Mouse (Mus musculus) midbrain, embryonic 11.5 days (tissue): Measurements from ENCODE around the gene Slc31a1. TPM values are rescaled to one million over a fixed set of nuclear protein-coding genes. Genes with fewer than 3 reads are reported as not detected.
A peak's percentile ranks its signal among the peaks of the same experiment; 100 is the strongest.

Experiments used
- ATAC-seq: fragments of 200-750 bp; cut with Nextera tagmentation; 2 replicates; pipeline ENCODE4 v1.8.0; 2017; ENCODE audit warnings: moderate TSS enrichment, moderate library complexity; ENCODE audit not compliant: low FRiP score
- DNase-seq: peaks from one replicate; pipeline ENCODE4 v3.0.0; 2015; ENCODE audit warnings: low spot score; ENCODE audit errors: missing footprints
- H3K27ac ChIP-seq: fragments of 300-500 bp; sonication (generic); 2 replicates; pipeline ENCODE4 v1.5.1; 2014; ENCODE audit warnings: low read depth, low read length
- H3K27me3 ChIP-seq: fragments of 300-500 bp; sonication (generic); 2 replicates; pipeline ENCODE4 v1.6.1; 2014; ENCODE audit warnings: mild to moderate bottlenecking, low read length, moderate library complexity, mixed read lengths; ENCODE audit not compliant: control insufficient read depth, insufficient read depth
- H3K36me3 ChIP-seq: fragments of 300-500 bp; sonication (generic); 2 replicates; pipeline ENCODE4 v1.6.1; 2014; ENCODE audit warnings: mild to moderate bottlenecking, low read length, moderate library complexity, mixed read lengths; ENCODE audit not compliant: control insufficient read depth, insufficient read depth
- H3K4me1 ChIP-seq: fragments of 300-500 bp; sonication (generic); 2 replicates; pipeline ENCODE4 v1.6.1; 2014; ENCODE audit warnings: low read length; ENCODE audit not compliant: control insufficient read depth, insufficient read depth
- H3K4me2 ChIP-seq: fragments of 300-500 bp; sonication (generic); 2 replicates; pipeline ENCODE4 v1.6.1; 2014; ENCODE audit warnings: mild to moderate bottlenecking, moderate library complexity
- H3K4me3 ChIP-seq: fragments of 300-500 bp; sonication (generic); 2 replicates; pipeline ENCODE4 v1.5.1; 2014; ENCODE audit warnings: low read depth, low read length
- H3K9ac ChIP-seq: fragments of 300-500 bp; sonication (generic); 2 replicates; pipeline ENCODE4 v1.6.1; 2014; ENCODE audit warnings: low read length
- H3K9me3 ChIP-seq: fragments of 300-500 bp; sonication (generic); 2 replicates; pipeline ENCODE4 v1.6.1; 2016; ENCODE audit warnings: low read length; ENCODE audit not compliant: control insufficient read depth
- WGBS: fragments of 180-500 bp; shearing (Covaris S2); extraction: QIAGEN DNeasy Blood & Tissue Kit; methylation state at CpG from one replicate; pipeline ENCODE4 v1.1.7; 2014; 5-methylcytosine and 5-hydroxymethylcytosine counted together
- polyA plus RNA-seq: library from polyadenylated mRNA; unstranded; fragments of >200 nt; fragmentation: Nextera tagmentation; extraction: Ambion mirVana; gene quantifications from 2 replicates; pipeline ENCODE4 v1.2.1, GENCODE M21; 2014

Gene Slc31a1
- polyA plus RNA-seq, 1 experiment from 2014 or later, result 50.2 TPM

DNA sequence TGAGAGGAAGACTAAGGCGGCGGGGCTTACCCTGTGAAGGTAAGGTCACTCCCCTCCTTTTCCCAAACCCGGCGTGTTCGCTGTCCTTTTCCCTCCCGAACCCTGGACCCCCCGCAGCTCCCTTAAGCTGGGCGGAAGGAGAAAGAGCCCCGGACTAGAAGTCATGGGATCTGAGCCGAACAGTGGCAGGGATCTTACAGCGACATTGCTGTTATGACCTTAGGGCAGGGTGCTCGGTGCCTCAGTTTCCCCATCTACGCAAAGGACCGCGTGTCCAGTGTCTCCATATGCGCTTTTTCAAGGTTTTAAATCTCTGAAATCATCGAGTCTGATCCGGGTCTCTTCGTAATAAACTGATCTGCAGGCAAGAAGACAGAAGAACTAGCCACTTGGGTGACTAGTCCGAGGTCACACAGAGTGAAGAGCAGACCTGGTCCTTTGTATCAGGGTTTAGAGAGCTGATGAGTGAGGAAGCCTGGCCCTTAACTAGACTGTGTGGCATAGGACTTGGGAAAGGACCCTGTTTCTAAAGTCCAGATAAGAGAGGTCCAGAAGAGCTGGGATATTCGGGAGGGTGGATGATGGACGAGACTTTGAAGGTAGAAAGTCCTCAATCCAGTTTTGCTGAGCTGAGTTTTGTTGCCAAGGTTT, 403 bp downstream of the Slc31a1 start:
- Histone ChIP-seq H3K9ac (peak overlapping the region; percentile 81), H3K4me3 (peak overlapping the region; percentile 61), H3K4me1 (peaks cover 12% of the 10 kb centered on the region), H3K9me3 (no peaks in the 10 kb centered on the region), H3K36me3 (no peaks in the 10 kb centered on the region), H3K27ac (0 out of 2 replicates have a peak overlapping the region, but pooled peaks have one; percentile 40), H3K27me3 (no peaks in the 10 kb centered on the region), H3K4me2 (peak overlapping the region; percentile 80)
- DNase-seq, result peak; percentile 94
- WGBS, result under 1% methylated on average over 21 of the region's 22 CpGs
- ATAC-seq, result peak; percentile 3; the same call in 1 of the 2 replicates

- Histone ChIP-seq H3K36me3 (no peaks in the 10 kb centered on the region), H3K4me2 (peak overlapping the region; percentile 80), H3K4me3 (peak overlapping the region; percentile 61), H3K27me3 (no peaks in the 10 kb centered on the region), H3K4me1 (peaks cover 12% of the 10 kb centered on the region), H3K9ac (peak overlapping the region; percentile 81), H3K27ac (no peak overlapping the region), H3K9me3 (no peaks in the 10 kb centered on the region)
- ATAC-seq, result no peak
- DNase-seq, result peak; percentile 88
- WGBS, result 62% methylated on average over 6 of the region's 6 CpGs
Measured at GRCm38 (mm10) chr4:62361571-62361970, 1.0 kb downstream of the Slc31a1 start.

GRCm38 (mm10) chr4:62361997-62362396, 1.5 kb downstream of the Slc31a1 start:
- WGBS, result 95% methylated on average over 1 of the region's 1 CpGs
- H3K4me3 ChIP-seq, result peak overlapping the region; percentile 61; the same call in 1 of the 2 replicates
- peak overlapping the region; percentile 80 for H3K4me2 ChIP-seq
- H3K27me3 ChIP-seq, result no peaks in the 10 kb centered on the region
- H3K27ac ChIP-seq, result no peak overlapping the region
- H3K4me1 ChIP-seq, result peaks cover 12% of the 10 kb centered on the region
- no peaks in the 10 kb centered on the region for H3K9me3 ChIP-seq
- DNase-seq (no peak), ATAC-seq (no peak)
- H3K36me3 ChIP-seq, result no peaks in the 10 kb centered on the region
- H3K9ac ChIP-seq, result no peak overlapping the region; the same call in 1 of the 2 replicates

- Histone ChIP-seq H3K4me1 (peaks cover 12% of the 10 kb centered on the region), H3K27ac (no peak overlapping the region), H3K27me3 (no peaks in the 10 kb centered on the region), H3K4me2 (no peak overlapping the region), H3K9ac (no peak overlapping the region), H3K4me3 (no peak overlapping the region), H3K9me3 (no peaks in the 10 kb centered on the region), H3K36me3 (no peaks in the 10 kb centered on the region)
- DNase-seq, result no peak
- ATAC-seq, result no peak
- 90% methylated on average over 2 of the region's 2 CpGs for WGBS
Measured at GRCm38 (mm10) chr4:62362437-62362836, 1.9 kb downstream of the Slc31a1 start.

DNA sequence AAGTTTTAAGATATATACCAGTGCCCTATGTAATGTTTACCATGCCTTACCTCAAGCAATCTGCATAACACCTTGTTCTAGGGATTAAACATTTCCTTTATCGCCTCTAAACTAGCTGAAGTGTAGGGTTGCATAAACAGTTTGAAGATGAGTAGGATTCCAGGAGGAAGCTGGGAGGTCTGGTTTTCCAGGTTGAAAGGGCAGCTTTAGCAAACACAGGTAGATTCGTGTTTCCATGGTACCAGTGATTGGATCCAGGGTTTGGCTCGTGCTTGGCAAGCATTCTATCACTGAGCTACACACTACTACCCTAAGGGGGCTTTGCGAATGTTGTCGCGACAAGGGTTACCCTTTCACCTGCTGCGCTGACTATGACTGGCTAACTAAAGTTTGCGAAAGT, 3.8 kb downstream of the Slc31a1 start:
- WGBS, result 93% methylated on average over 8 of the region's 8 CpGs
- no peak overlapping the region for H3K4me2 ChIP-seq
- no peak for DNase-seq

GRCm38 (mm10) chr4:62366291-62366690, 5.8 kb downstream of the Slc31a1 start:
- H3K36me3 ChIP-seq, result no peaks in the 10 kb centered on the region

More for the DNA sequence above, 3.8 kb downstream of the Slc31a1 start:
- no peak for ATAC-seq
- Histone ChIP-seq H3K27me3 (no peaks in the 10 kb centered on the region), H3K4me1 (peaks cover 10% of the 10 kb centered on the region), H3K27ac (no peak overlapping the region), H3K9me3 (no peaks in the 10 kb centered on the region), H3K9ac (no peak overlapping the region), H3K36me3 (no peaks in the 10 kb centered on the region), H3K4me3 (no peak overlapping the region)

DNA sequence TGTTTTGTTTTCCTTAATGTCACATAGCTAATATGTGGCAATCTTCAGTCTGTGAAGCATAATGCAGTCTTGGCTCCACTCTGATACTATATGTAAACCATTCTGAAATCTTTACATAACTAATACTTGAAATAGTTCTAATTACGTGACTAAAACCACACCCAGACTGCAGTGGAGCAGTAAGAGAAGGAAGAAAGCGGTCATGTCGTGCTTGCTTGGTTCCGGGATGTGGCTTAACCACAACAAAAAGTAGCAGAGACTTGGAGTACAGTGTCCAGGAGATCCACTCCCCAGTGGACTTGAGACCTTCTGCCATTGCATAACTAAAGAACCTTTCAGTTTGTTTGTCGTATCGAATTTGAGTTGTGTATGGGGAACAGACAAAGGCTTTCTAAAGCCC, 7.1 kb downstream of the Slc31a1 start:
- no peaks in the 10 kb centered on the region for H3K36me3 ChIP-seq
- no peak overlapping the region for H3K4me3 ChIP-seq
- no peaks in the 10 kb centered on the region for H3K9me3 ChIP-seq
- H3K27ac ChIP-seq, result no peak overlapping the region
- H3K4me1 ChIP-seq, result no peaks in the 10 kb centered on the region
- no peaks in the 10 kb centered on the region for H3K27me3 ChIP-seq
- WGBS, result 93% methylated on average over 6 of the region's 6 CpGs
- DNase-seq (no peak), ATAC-seq (no peak)
- H3K4me2 ChIP-seq, result no peak overlapping the region
- H3K9ac ChIP-seq, result no peak overlapping the region

More at GRCm38 (mm10) chr4:62366291-62366690, 5.8 kb downstream of the Slc31a1 start:
- Histone ChIP-seq H3K4me1 (peaks cover 5% of the 10 kb centered on the region), H3K4me3 (no peak overlapping the region), H3K4me2 (no peak overlapping the region), H3K9me3 (no peaks in the 10 kb centered on the region), H3K27ac (no peak overlapping the region), H3K27me3 (no peaks in the 10 kb centered on the region), H3K9ac (no peak overlapping the region)
- DNase-seq (no peak), ATAC-seq (no peak)
- WGBS, result 87% methylated on average over 4 of the region's 4 CpGs

GRCm38 (mm10) chr4:62369091-62369490, 8.6 kb downstream of the Slc31a1 start:
- Histone ChIP-seq H3K27ac (no peak overlapping the region), H3K9me3 (no peaks in the 10 kb centered on the region), H3K4me1 (no peaks in the 10 kb centered on the region), H3K36me3 (no peaks in the 10 kb centered on the region), H3K4me2 (no peak overlapping the region), H3K9ac (no peak overlapping the region), H3K27me3 (no peaks in the 10 kb centered on the region), H3K4me3 (no peak overlapping the region)
- ATAC-seq (no peak), DNase-seq (no peak)
- WGBS, result 85% methylated on average over 3 of the region's 3 CpGs

DNA sequence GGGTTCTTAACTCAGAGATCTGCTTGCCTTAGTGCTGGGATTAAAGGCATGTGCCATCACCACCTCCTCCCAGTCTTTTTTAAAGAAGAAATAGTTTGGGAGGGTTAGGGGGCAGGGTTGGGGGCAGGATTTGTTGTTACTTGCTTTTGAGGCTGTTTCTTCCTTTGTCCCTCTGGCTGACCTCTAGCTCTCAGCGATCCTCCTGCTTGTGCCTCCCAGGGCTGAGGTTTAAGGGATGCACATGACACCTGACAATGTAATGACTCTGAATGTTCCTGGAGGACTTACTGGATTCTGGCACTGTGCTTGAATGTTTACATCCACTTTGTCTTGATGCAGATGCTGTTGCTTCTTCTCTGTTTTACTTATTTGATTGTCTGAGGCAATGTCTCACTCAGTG, 11.9 kb downstream of the Slc31a1 start:
- H3K36me3 ChIP-seq, result no peaks in the 10 kb centered on the region
- H3K27ac ChIP-seq, result no peak overlapping the region
- H3K4me3 ChIP-seq, result no peak overlapping the region
- H3K9ac ChIP-seq, result no peak overlapping the region
- H3K4me1 ChIP-seq, result no peaks in the 10 kb centered on the region
- no peaks in the 10 kb centered on the region for H3K9me3 ChIP-seq
- no peaks in the 10 kb centered on the region for H3K27me3 ChIP-seq
- WGBS, result 11% methylated on average over 1 of the region's 1 CpGs
- no peak overlapping the region for H3K4me2 ChIP-seq
- no peak for DNase-seq
- no peak for ATAC-seq
